Mouse (Mus musculus) heart, adult 9 months (tissue): ENCODE results near the gene Ubxn2a.
"Not testable (repeated sequence)": the region's sequence is repeated elsewhere in the genome, so short reads cannot be mapped to it uniquely, and the experiment has no call there.

Source experiments
- DNase-seq, 2 experiments: peaks; one replicate each; pipeline ENCODE4 v3.0.0; 2022; ENCODE audit warnings: low spot score in 2 of 2

Ubxn2a gene

DNA sequence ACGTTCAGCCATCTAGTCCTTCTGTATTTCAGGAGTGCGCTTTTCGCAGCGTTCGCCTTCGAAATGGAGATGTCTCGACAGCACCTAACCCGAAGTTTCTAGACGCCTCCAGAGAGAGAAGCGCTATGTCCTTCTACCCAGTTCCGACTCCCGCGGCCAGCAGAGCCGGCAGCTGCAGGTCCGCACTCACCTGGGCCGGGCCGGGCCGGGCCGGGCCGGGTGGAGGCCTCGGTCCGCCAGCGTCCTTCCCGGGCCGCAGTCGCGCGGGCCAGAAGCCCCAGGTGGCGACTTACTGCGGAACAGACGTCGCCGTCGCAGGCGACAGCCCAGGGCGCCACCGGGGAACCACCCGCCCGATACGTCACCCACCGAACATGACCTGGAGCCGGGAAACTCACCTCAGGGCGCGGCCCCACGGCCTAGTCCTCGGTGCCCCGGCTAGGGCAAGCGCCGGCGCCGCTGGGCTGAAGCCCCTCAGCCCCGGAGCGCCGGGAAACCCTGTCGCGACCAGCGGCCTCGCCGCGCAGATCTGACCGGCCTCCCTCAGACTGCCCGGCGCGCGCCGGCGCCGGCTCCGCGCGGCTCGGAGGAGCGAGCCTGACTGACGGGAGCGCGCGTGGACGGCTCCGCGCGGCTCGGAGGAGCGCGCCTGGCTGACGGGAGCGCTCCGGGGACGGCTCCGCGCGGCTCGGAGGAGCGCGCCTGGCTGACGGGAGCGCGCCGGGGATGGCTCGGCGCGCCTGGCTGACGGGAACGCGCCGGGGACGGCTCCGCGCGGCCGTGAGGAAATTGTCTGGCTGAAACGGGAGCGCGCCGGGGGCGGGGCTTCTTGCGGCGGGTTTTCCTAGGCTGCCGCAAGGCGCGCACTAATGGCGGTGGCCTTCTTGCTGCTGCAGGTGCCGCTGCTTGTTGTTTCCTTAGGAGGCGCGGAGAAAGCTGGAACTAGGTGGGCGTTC is at the start of gene Ubxn2a:
TSS of gene Ubxn2a (minus strand) at position 755 of the 956 bp plus-strand sequence.
- DNase-seq, result peak; percentile 92 to 95

DNA sequence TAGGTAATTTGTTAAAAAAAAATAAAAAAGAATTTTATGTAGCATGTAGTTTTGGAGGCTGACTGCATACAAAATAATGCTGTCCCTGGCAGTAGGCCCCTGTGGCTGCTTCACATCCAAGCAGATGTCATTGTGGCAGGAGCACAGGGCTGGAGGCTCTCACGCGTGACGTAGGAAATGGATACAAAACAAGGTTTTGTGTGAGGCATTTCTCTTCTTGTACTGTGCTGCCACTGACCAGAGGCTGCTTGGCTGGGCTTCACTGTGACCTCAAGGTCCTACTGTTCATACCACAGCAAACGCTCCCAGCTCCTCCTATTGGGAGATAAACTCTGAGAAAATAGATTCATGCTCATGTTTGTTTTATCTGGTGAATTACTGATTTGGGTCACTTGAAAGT is 45.7 kb upstream of the Ubxn2a start:
- DNase-seq, result no peak

DNA sequence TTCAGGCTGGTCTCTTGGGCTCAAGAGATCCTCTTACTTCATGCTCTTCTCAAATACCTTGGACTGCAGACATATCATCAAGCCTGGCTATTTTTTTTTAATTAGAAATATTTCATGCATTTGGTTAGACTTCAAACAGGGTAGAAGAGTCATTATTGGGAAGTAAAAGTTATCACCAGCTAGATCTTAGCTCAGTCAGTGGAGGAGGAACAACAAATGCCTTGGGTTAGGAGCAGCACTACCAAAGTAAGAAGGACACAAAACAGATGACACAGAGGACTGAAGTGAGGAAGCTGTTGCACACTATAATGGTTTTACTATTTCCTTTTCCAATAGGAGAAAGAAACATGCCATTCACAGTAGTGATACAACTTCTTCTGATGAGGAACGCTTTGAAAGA is 44.8 kb upstream of the Ubxn2a start:
- DNase-seq, result no peak

DNA sequence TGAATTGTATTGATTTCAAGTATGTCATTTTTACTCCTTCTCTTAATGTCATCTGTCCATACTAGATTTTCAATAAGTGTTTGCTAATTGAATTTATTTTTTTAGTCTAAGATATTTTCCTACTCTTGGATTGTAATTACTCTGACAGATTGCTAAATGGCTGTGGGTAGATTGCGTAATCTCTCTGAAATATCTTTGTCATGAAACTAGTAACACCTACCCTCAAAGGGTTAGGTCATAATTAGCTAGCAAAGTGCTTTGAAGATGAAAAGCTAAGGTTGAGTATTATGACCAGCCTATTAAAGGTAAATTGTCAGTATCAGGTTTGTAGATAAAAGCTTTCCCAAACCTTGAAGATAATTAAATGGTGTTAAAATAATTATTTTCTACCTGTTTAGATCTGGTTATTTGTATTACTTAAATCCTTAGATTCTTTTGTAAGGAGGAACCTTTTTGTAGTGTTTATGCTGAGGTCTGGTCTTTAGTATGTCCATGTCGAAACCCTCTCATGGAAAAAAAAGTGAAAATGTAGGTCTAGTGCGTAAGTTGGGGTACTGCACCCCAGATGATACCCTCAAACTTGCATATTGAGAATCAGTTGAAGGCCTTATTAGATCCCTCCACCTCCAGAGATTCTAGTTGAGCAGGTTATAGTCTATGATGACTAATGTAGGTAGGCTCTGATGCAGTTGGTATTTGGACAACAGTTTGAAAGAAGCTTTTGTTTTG is 23.5 kb upstream of the Ubxn2a start:
- no peak for DNase-seq

DNA sequence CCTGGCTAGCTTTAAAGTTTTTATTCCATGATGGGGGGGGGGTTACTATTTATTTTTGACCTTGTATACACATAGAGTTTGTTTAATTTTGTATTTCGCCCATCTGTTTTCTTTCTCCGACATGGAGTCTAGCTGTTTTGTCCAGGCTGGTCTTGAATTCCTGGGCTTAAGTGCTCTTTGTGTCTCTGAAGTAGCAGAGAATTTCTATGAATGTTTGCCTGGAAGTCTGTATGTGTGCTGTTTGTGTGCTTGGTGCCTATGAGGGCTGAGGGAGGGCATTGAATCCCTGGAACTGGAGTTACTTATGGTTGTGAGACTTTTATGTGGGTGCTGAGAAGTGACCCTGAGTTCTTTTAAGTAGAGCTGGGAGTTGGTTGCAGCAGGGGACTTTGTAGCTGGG is 20.7 kb upstream of the Ubxn2a start:
- DNase-seq, result no peak

DNA sequence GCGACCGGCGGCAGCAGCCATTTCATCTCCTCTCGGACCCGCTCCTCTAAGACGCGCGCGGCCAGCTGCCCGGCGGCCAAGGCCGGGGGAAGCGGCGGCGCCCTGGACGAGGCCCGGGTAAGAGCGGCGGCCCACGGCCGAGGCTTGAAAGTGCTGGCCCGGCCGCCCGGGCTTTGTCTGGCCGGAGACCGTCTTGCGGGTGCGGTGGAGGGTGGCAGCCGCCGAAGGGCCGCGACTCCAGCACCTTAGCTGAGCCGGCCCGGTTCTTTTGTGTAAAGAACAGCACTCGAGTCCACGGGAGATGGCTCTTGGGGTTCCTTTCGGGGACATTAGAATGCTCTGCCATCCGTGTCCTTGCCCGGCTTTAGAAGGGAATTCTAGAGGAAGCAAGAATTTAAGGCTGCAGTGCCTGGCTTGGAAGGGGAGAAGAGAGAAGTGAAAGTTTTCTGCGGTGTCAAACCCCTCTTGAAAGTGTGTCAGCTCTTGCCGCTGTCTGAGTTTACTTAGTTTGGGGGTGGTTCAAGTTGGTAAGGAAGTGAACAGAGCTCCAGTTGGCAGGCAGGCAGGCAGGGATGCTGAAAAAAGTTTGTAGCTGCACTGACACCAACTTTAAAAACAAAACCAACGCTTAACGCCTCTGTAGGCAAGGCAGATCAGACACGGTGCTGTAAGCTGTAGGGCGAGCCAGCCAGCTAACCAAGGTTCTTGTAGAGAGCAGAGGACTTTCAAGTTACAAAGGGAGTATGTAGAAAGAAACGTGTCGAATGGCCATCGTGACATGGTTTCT is 10.5 kb upstream of the Ubxn2a start:
- DNase-seq, result peak; percentile 63 to 68

DNA sequence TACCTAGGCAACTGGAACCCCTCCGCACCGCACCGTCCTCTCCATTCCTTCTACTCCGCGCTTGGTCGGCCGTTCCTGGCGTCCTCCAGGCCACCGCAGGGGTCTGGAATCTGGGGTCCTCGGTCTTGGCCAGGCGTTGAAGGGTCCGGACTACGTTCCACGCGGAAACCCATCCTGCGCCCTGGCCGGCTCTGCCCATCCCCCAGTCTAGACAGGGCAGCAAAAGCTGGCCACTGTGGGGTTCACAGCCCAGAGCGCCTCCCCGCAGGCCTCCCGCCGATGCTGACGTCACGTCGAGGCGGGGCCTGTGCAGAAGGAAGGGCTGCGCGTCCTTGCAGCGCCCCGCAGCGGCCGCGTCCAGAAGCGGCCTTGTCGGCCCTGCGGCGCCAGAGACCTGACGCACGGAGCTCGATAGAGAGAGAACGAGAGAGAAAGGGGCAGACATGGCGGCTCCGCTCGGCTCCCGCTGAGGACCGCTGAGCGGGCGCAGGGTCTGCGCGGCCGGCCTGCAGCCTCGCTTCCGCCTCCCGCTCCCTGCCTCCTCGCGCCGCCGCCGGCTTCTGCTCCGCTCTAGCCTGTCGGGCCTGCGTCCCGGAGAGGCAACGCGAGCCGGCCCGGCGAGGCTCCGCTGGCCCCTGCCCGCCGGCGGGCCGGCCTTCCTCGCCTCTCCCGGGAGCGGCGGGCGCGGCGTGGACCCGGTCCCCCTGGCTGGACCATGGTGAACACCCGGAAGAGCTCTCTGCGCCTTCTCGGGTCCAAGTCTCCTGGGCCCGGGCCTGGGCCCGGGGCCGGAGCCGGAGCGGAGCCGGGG is 9.7 kb upstream of the Ubxn2a start, which contains the start of gene Atad2b:
TSS of gene Atad2b (plus strand) at position 360 of the 811 bp plus-strand sequence.
- peak; percentile 95 to 97 for DNase-seq

DNA sequence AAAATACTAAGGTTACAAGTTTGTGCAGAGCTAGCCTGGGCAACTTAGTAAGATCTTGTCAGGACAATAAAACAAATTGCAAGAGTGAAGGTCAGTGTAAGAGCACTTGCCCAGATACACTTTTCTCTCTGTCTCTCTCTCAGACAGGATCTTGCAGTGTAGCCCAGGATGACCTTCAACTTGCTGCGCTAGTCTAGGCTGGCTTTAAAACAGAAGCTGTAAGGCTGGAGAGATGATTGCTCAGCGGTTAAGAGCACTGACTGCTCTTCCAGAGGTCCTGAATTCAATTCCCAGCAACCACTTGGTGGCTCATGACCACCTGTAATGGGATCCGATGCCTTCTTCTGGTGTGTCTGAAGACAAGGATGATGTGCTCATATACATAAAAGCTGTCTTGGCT is 7.4 kb upstream of the Ubxn2a start:
- DNase-seq, result no peak

DNA sequence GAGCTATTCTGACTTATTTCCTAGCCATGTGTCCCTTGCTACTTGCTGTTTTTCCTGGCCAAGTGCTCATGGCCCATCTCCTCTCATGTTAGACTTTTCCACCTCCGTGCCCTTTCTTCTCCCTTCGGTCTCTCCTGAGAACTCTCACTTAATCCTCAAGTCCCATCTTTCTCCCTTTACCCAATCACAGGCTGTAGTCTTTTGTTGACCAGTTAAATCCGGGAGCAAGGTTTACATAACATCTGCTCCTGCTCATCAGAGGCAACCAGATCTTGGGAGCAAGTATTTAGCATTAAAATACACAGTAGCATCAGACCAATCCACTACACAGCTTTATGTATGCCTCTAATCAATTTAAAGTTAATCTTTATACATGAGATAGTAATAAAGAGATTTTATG is 6.9 kb upstream of the Ubxn2a start:
- no peak for DNase-seq

DNA sequence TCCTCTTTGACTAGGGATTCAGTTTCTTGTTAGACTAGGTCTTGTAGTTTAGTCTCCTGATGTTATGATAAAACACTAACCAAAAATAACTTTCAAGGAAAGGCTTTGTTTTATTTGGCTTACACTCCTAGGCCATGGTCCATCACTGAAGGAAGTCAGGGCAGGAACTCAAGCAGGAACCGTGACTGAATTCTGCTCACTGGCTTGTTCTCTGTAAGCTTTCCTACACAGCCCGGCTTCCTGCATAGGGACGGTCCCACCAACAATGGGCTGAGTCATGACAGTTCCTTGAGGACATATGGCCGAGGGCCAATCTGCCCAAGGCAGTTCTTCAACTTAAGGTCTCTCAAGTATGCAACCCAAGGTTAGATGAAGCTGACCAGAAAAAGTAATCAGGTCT is 4.2 kb upstream of the Ubxn2a start:
- DNase-seq, result peak; percentile 67 to 83

DNA sequence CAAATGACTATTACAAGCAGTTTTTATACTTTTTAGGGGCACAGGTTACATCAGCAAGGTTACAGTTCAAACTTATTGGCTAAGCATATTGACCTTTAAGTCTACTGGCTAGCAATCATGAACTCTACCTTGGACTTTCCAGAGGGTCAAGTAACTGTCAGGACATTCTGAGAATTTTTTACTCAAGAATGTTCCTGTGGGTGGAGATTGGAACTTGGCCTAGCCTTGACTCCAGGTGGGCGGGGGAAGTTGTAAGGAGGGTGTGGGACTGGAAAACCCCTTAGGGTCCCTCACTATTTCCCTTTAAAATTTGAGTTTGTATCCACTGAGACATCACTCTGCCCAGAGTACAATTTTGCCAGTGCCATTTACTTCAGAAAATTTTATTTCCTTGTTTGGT is 3.0 kb upstream of the Ubxn2a start:
- not testable (repeated sequence) for DNase-seq

DNA sequence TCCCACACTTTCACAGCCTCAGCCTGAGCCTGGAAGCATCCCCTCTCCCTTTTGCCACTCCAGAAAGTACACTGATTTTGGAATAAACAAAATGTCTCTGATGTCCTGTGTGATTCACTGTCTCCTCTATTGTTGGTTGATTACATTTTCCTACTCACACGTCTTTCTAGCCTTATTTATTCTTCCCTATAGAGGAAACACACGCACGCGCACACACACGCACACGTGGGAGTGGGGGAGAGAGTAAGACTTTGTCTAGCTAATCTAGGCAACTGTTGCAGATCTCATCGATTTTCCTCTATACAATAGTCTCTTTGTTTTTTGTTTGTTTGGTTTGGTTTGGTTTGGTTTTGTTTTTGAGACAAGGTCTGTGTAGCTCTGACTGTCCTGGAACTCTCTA is 886 bp upstream of the Ubxn2a start:
- DNase-seq, result no peak

DNA sequence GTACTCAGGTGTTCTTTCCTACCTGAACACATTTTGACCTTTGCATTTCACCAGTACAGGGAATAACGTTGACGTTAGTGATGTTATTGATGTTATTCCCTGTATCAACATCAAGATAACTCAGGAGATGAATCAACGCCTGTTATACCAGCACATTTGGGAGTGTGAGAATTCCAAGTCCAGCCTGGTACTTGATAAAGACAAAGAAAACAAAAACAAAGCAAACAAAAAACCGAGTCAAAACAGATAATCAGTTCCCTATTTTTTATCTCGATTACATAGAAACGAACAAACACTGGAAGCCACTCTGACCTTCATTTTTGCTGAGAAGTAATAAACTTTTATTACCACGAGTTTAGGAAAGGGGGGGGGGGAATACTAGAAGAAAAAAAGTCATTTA is 1.0 kb downstream of the Ubxn2a start:
- no peak for DNase-seq

DNA sequence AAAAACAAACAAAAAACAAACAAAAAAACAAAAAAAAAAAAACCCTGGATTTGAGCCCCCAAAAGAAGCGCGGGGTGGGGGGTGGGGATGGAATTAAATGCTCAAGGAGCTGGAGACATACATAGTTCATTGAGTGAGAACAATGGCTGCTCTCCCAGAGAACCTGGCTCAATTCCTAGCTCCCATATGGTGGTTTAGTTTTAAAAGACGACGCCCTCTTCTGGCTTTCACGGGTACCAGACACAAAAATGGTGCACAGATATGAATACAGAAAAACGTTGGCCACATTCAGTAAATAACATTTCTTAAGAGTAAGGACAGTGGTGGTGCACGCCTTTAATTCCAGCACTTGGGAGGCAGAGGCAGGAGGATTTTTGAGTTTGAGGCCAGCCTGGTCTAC is 1.6 kb downstream of the Ubxn2a start:
- DNase-seq, result no peak

DNA sequence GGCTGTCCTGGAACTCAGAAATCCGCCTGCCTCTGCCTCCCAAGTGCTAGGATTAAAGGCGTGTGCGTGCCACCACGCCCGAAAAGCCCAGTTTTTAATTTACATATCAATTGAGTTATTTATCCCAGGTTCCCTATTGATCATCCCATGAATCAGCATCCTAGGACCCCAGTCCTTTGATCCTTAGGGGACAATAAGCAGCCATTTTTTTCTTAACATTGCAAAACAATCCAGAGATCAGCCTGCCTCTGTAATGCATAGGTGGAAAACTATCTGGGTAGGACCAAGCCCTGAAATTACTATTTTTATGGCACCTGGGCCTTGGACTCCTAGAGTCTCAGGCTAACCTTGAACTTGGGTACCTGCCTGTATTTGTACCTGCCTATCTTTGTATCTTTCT is 9.5 kb downstream of the Ubxn2a start:
- no peak for DNase-seq

DNA sequence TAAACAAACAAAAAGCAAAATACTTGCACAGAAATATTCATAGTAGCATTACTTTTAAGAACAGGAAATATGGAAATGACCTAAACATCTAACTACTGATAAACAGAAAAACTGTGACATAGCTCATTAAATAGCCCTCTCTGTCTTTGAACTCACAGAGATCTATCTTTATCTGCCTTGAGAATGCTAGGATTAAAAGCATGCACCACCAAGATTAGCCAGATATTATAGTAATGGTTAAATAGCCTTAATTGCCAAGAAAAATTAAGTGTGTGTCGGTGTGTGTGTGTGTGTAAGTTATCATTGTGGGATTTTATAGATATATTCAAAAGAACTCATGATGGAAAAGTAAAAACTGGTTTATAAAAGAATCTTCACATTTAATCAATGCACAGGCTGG is 17.6 kb downstream of the Ubxn2a start:
- no peak for DNase-seq

DNA sequence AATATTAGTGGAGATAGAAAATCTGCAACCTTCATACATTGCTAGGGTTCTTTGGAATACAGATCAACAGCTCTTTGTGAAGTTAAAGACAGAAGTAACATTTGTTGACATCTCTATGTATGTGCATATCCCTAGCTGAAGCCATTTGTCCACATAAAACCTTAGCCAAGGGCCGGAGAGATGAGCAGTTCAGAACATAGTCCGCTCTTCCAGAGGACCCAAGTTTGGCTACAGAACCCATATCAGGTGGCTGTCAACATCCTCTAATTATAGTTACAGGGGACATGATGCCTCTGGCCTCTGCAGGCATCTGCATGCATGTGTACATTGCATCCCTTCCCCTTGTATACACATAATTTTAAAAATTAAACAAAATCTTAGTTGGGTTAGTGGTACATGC is 18.3 kb downstream of the Ubxn2a start:
- no peak for DNase-seq

DNA sequence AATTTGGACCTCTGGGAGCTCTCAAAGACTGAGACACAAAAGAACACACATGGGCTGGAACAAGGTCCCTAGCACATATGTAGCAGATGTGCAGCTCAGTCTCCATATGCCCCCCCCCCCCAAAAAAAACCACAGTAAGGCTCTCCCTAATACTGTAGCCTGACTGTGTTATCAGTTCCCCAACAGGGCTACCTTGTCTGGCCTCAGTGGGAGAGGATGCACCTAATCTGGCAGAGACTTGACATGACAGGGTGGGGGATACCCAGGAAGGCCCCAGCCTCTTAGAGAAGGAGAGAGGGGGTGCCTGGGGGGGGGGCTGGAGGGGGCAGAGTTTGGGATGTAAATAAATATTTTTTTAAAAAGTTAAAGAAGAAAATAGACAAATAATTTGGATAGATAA is 18.8 kb downstream of the Ubxn2a start:
- DNase-seq, result no peak

DNA sequence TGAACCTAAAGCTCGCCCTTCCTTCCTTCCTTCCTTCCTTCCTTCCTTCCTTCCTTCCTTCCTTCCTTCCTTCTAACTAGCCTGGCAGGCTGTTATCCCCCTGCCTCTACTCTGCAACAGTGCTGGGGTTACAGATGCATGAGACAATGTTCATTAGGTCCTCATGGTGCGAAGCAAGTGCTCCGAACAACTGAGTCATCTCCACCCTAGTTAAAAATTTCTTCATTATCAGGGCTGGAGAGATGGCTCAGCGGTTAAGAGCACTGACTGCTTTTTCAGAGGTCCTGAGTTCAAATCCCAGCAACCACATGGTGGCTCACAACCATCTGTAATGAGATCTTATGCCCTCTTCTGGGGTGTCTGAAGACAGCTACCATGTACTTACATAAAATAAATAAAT is 20.9 kb downstream of the Ubxn2a start:
- DNase-seq, result not testable (repeated sequence)

DNA sequence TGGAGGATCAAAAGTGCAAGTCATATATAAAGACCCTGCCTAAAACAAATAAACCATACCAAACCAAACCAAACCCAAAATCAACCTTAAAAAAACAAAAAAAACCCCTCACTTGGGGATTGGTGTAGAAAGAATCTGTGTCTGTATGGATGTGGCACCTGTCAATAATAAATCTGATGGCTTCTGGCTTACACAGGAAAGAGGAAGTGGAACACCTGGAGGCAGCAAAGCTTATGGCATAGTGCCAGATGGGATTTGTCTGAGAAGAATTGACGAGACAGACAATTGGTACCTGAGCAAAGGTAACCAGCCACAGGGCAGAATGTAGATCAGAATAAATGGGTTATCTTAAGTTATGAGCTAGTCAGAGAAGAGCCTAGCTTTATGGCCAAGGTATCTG is 22.4 kb downstream of the Ubxn2a start:
- no peak for DNase-seq

DNA sequence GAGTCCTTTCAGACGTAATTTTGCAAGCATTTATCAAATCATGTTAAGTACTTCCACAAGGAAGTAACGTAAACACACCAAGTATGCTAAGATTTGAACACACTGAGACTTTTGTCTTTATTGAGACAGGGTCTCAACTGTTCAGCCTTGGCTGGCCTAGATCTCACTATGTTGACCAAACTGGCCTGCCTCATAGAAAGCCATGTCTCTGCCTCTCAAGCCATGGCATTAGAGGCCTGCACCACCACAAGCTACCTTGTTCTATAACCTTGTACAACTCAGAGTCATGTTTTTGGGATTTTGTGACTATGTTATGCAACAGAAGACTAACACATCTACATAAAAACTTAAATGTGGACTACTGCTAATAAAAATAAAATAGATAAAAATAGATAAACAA is 25.4 kb downstream of the Ubxn2a start:
- no peak for DNase-seq
